Mouse (Mus musculus): ENCODE results near the gene Syt2.

DNA sequence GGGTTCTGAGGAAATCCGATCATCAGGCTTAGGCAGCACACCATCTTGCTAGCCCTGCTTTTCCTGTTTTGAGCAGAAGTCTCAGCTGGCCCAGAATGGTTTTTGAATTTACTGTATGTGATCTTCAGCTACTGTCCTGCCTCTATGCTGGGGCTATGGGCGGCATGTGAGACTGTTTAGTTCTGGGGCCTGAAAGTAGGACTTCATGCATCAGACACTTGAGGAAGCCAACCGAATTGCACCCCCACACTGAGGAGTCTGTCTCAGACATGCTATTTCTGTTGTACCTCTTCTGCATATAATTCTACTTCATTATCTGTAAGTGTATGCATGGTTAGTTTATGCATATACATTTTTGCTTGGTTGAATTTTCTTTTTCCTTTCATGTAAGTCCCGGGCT, 21.2 kb upstream of the Syt2 start:
- TF ChIP-seq CTCF (IDR thresholded peaks at IDR 0.05; ENCODE audit: insufficient read depth, low read length) (no peak), POLR2A (IDR thresholded peaks at IDR 0.05; ENCODE audit: borderline replicate concordance, extremely low read depth, low read depth, low read length) (no peak)
